Mouse (Mus musculus): ENCODE results near the gene 4930402F06Rik.

Gene 4930402F06Rik

DNA sequence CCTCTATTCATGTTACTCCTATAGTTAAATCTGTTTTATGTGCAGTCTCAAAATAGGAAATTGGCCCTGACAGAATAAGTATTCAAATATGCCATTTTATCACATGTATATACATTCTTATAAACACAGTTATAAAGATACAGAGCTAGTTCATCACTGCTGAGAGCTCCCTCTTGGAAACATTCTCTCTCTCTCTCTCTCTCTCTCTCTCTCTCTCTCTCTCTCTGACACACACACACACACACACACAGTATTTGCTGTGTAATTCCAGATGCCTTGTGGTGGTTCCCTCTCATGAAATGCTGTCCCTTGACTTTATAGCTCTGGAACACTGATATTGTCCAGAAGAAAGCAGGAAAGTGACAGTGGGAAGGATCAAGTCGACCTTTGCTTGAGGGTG lies 58.9 kb downstream of the 4930402F06Rik start:
- ATAC-seq (ENCODE audit: low TSS enrichment): no peak

DNA sequence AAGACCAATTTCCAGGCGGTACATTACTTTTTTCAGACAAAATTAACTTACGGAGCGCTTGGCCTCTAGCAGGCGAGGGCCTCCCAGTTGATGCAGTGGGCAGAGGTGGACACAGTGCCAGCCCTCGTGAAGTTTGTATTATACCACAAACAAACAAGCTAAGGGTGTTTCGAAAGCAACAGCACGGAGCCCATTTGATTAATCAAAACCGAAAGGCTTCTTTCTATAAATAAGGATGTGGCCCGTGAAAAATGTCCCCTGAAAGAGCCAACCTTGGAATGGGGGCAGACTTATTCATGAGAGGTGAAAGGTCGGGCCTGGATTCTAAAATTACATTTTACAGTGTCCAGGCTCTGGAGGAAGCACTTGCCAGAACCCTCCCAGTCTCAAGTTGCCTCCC lies 59.6 kb downstream of the 4930402F06Rik start:
- no peak for ATAC-seq (ENCODE audit: low TSS enrichment)

GRCm38 (mm10) chr2:35336388-35337280 lies 60.3 kb downstream of the 4930402F06Rik start, which contains the start of gene Stom:
TSS of gene Stom (minus strand) at chr2:35336976.
- peak; percentile 95 for ATAC-seq (ENCODE audit: low TSS enrichment)

- no peak for ATAC-seq (ENCODE audit: low TSS enrichment)
Observed at GRCm38 (mm10) chr2:35335620-35336019, 61.4 kb downstream of the 4930402F06Rik start.

DNA sequence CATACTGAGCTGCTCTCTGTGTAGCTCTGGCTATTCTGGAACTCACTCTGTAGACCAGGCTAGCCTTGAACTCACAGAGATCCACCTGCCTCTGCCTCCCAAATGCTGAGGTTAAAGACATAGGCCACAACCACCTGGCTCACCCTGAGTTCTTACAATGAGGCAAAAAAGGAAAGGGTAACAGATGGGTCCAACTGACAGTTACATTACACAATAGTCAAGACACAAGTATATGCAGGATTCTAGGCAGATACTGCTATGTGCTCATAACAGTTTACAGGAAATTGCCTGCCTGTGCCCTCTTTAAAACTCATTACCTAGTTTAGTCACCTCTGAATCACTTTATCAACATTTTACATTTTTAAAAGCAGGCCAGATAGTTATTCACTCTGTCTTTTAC lies 63.3 kb downstream of the 4930402F06Rik start:
- ATAC-seq (ENCODE audit: low TSS enrichment): no peak

DNA sequence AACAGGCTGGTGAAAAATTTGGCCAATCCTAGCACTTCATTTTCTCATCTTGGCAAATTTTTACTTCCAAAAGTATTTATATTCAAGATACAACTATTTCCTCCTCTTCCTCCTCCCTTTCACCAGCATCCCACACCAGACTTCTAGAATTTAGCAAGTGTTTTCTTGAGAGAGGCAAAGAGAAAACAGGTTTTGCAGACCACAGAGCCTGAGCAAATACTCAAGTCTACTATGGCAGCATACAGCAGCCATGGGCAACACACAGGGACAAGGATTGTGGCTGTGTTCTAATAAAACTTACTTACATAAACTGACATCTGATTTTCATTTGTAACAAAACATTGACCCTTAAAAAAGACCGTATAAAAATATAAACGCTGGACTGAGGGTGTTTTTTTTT lies 65.8 kb downstream of the 4930402F06Rik start:
- ATAC-seq (ENCODE audit: low TSS enrichment): no peak

DNA sequence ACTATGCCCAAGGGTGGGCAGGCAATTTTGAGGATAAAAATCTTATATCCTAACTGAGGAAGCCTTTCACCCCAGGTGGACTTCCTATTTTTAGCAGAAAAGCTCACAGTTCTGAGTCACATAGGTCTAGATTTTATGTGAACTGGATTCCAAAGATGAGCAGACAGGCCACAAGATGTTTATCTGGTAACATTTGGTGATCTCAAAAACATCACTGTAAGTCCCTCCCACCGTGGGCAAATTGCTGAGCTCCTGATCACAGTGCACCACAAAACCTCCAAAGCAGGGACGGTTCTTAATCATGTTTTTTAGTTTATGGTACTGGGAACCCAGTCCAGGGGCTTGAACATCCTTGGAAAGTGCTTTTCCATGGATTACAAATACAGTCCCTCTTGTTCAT lies 67.9 kb downstream of the 4930402F06Rik start:
- ATAC-seq (ENCODE audit: low TSS enrichment): no peak

DNA sequence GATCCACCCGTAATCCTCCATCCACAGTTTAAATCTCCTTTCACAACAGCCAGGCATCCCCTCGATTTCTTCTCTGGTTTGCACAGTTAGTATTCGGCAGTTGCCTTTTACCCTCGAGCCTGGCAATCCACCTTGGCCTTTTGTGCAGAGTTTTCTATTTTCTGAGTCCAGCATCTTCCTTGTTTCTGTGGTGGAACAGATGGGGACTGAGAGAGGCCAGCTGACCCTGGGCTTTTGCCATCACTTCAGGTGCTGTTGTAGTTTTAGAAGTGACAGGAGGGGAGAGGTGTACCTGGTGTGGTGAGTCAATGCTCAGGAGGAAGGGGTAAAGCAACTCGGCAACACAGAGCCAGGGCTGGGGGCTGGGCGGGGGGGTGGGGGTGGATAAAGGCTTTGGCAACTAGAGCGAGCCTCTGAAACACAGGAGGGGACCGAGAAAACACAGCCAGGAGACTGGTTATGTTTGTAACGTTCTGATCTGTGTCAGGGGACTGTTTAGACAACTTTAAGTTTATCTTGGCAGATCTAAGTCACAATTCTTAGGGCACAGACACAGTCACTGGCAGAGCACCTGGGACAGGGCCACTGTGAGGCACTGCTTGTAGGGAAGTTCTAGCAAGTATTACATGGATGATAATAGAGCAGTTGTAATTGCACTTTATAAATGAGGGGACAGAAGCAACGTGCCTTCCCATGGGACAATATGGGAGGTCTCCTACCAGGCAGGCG lies 68.7 kb downstream of the 4930402F06Rik start:
- ATAC-seq (ENCODE audit: low TSS enrichment): no peak

- ATAC-seq (ENCODE audit: low TSS enrichment): no peak
Observed at GRCm38 (mm10) chr2:35327583-35327982, 69.4 kb downstream of the 4930402F06Rik start.

- no peak for ATAC-seq (ENCODE audit: low TSS enrichment)
Observed at GRCm38 (mm10) chr2:35326931-35327330, 70.0 kb downstream of the 4930402F06Rik start.

- no peak for ATAC-seq (ENCODE audit: low TSS enrichment)
Observed at GRCm38 (mm10) chr2:35325930-35326329, 71.0 kb downstream of the 4930402F06Rik start.
